Comparison of ENCODE assay signal across 10 mouse cellular contexts in genomic region chr1:178855974-178856373, GRCm38 (mm10).
DNase-seq lines count a peak whose midpoint lies in the region; ATAC-seq and TF ChIP-seq lines count a peak whose summit lies in the region.
"Had no signal": no experiment of that assay in that cellular context is flagged by ENCODE, and none has a peak within 500 bp of the region (broad histone marks: within the 10 kb centered on the region; RNA-seq: fewer than 3 reads in every experiment).

No protein-coding gene starts in this region.

- peaks cover 16% of the 10 kb centered on the region for H3K4me1 ChIP-seq in midbrain, embryonic 13.5 days (replicated peaks)
- peaks cover 11% of the 10 kb centered on the region for H3K4me1 ChIP-seq in midbrain, embryonic 10.5 days
- H3K4me1 ChIP-seq in forebrain, embryonic 14.5 days (ENCODE audit: control insufficient read depth, insufficient read depth, low read length): peaks cover 25% of the 10 kb centered on the region
- 0 out of 2 replicates have a peak, but pooled peaks cover 2% of the 10 kb centered on the region for H3K4me1 ChIP-seq in hindbrain, postnatal 0 days (ENCODE audit: insufficient read depth, low read length)
- peaks cover 10% of the 10 kb centered on the region; the same call in 1 of the 2 replicates for H3K4me1 ChIP-seq in neural tube, embryonic 15.5 days

- ATAC-seq in midbrain, embryonic 13.5 days: peak; percentile 75
- peak; percentile 93 for ATAC-seq in forebrain, embryonic 14.5 days
- no peak; the same call in 1 of the 2 replicates for ATAC-seq in hindbrain, postnatal 0 days
- no peak for ATAC-seq in neural tube, embryonic 15.5 days (ENCODE audit: low FRiP score)
- ATAC-seq in cerebellum, adult (ENCODE audit: insufficient number of reproducible peaks, low FRiP score, low TSS enrichment): no peak

- no peak overlapping the region for H3K4me2 ChIP-seq in midbrain, embryonic 13.5 days (replicated peaks)
- H3K4me2 ChIP-seq in forebrain, embryonic 14.5 days (ENCODE audit: low read length): no peak overlapping the region
- no peak overlapping the region for H3K4me2 ChIP-seq in hindbrain, postnatal 0 days (ENCODE audit: low read depth, low read length)
- H3K4me2 ChIP-seq in neural tube, embryonic 15.5 days: no peak overlapping the region
- H3K4me2 ChIP-seq: heart, embryonic 11.5 days had no signal

- H3K4me3 ChIP-seq in midbrain, embryonic 13.5 days (replicated peaks): no peak overlapping the region
- H3K4me3 ChIP-seq in midbrain, embryonic 10.5 days: no peak overlapping the region
- H3K4me3 ChIP-seq in forebrain, embryonic 14.5 days (ENCODE audit: low read depth, low read length): no peak overlapping the region
- no peak overlapping the region for H3K4me3 ChIP-seq in hindbrain, postnatal 0 days (ENCODE audit: low read length)
- no peak overlapping the region for H3K4me3 ChIP-seq in neural tube, embryonic 15.5 days (replicated peaks)

- intact Hi-C loops in left cerebral cortex, postnatal 10 days (cut with DNase I): no loop called here

- TF ChIP-seq CTCF in hindbrain, postnatal 0 days (IDR thresholded peaks at IDR 0.05; ENCODE audit: low read depth): no peak

- no peaks in the 10 kb centered on the region for H3K36me3 ChIP-seq in midbrain, embryonic 13.5 days
- no peaks in the 10 kb centered on the region for H3K36me3 ChIP-seq in midbrain, embryonic 10.5 days
- no peaks in the 10 kb centered on the region for H3K36me3 ChIP-seq in forebrain, embryonic 14.5 days (ENCODE audit: control insufficient read depth, insufficient read depth, low read length)
- H3K36me3 ChIP-seq in hindbrain, postnatal 0 days (ENCODE audit: insufficient read depth, low read length): no peaks in the 10 kb centered on the region
- no peaks in the 10 kb centered on the region for H3K36me3 ChIP-seq in neural tube, embryonic 15.5 days

- no peak overlapping the region for H3K9ac ChIP-seq in midbrain, embryonic 13.5 days (replicated peaks)
- H3K9ac ChIP-seq in forebrain, embryonic 14.5 days (ENCODE audit: low read length): no peak overlapping the region
- no peak overlapping the region for H3K9ac ChIP-seq in hindbrain, postnatal 0 days (replicated peaks; ENCODE audit: low read length)
- no peak overlapping the region for H3K9ac ChIP-seq in neural tube, embryonic 15.5 days (replicated peaks)

- H3K9me3 ChIP-seq in midbrain, embryonic 13.5 days: no peaks in the 10 kb centered on the region
- H3K9me3 ChIP-seq in midbrain, embryonic 10.5 days (replicated peaks): no peaks in the 10 kb centered on the region
- H3K9me3 ChIP-seq in forebrain, embryonic 14.5 days (replicated peaks; ENCODE audit: control insufficient read depth, low read length): no peaks in the 10 kb centered on the region
- no peaks in the 10 kb centered on the region for H3K9me3 ChIP-seq in hindbrain, postnatal 0 days (ENCODE audit: low read length)
- no peaks in the 10 kb centered on the region for H3K9me3 ChIP-seq in neural tube, embryonic 15.5 days (replicated peaks)

- no peaks in the 10 kb centered on the region for H3K27me3 ChIP-seq in midbrain, embryonic 13.5 days
- H3K27me3 ChIP-seq in midbrain, embryonic 10.5 days (ENCODE audit: low read depth, poor library complexity, severe bottlenecking): no peaks in the 10 kb centered on the region
- no peaks in the 10 kb centered on the region for H3K27me3 ChIP-seq in forebrain, embryonic 14.5 days (replicated peaks; ENCODE audit: control insufficient read depth, insufficient read depth, low read length)
- H3K27me3 ChIP-seq in hindbrain, postnatal 0 days (ENCODE audit: insufficient read depth, low read length): no peaks in the 10 kb centered on the region
- H3K27me3 ChIP-seq in neural tube, embryonic 15.5 days (replicated peaks): no peaks in the 10 kb centered on the region

- H3K27ac ChIP-seq in midbrain, embryonic 13.5 days: peak overlapping the region; percentile 58
- no peak overlapping the region for H3K27ac ChIP-seq in midbrain, embryonic 10.5 days (replicated peaks)
- peak overlapping the region; percentile 86 for H3K27ac ChIP-seq in forebrain, embryonic 14.5 days (ENCODE audit: low read depth, low read length)
- no peak overlapping the region for H3K27ac ChIP-seq in hindbrain, postnatal 0 days
- H3K27ac ChIP-seq in neural tube, embryonic 15.5 days (replicated peaks): peak overlapping the region; percentile 58; the same call in 1 of the 2 replicates

- no peak for DNase-seq in midbrain, embryonic 10.5 days (ENCODE audit: low spot score)
- peak; percentile 90 for DNase-seq in forebrain, embryonic 14.5 days (ENCODE audit: low spot score)
- peak; percentile 28 for DNase-seq in hindbrain, postnatal 0 days (ENCODE audit: low spot score)
- DNase-seq in cerebellum, postnatal 36 days: no peak
- no peak for DNase-seq in left cerebral cortex, postnatal 10 days (ENCODE audit: extremely low spot score in 1 of 2, low spot score in 2 of 2)
- DNase-seq: kidney, postnatal 36 days had no signal

- 34% methylated on average over 6 of the region's 6 CpGs for WGBS in midbrain, embryonic 13.5 days
- WGBS in midbrain, embryonic 10.5 days: 73% methylated on average over 6 of the region's 6 CpGs
- WGBS in forebrain, embryonic 14.5 days: 3% methylated on average over 6 of the region's 6 CpGs
- WGBS in hindbrain, postnatal 0 days: 39% methylated on average over 6 of the region's 6 CpGs
- WGBS in neural tube, embryonic 15.5 days: 39% methylated on average over 6 of the region's 6 CpGs

Comparison
In these comparisons a context has a peak if more than half of its experiments do, and no peak if none do; other contexts are left out.
1. H3K27ac ChIP-seq: peak in midbrain, embryonic 13.5 days (single experiment), forebrain, embryonic 14.5 days (single experiment) and neural tube, embryonic 15.5 days (single experiment); none in midbrain, embryonic 10.5 days (single experiment) and hindbrain, postnatal 0 days (single experiment).
2. ATAC-seq: peak in midbrain, embryonic 13.5 days (single experiment) and forebrain, embryonic 14.5 days (single experiment); none in hindbrain, postnatal 0 days (single experiment), neural tube, embryonic 15.5 days (single experiment) and cerebellum, adult (single experiment).
3. DNase-seq: peak in forebrain, embryonic 14.5 days (single experiment) and hindbrain, postnatal 0 days (single experiment); none in midbrain, embryonic 10.5 days (single experiment), cerebellum, postnatal 36 days (0 of 2) and left cerebral cortex, postnatal 10 days (0 of 2).